Mouse (Mus musculus): ENCODE results near the gene Gm11639.
A peak's percentile ranks its signal among the peaks of the same experiment; 100 is the strongest.
"Not testable (repeated sequence)": the region's sequence is repeated elsewhere in the genome, so short reads cannot be mapped to it uniquely, and the experiment has no call there.

The Gm11639 gene

GRCm38 (mm10) chr11:105121792-105122191, 436.3 kb downstream of the Gm11639 start:
- DNase-seq, result not testable (repeated sequence)

GRCm38 (mm10) chr11:105123986-105124385, 438.5 kb downstream of the Gm11639 start:
- no peak for DNase-seq

GRCm38 (mm10) chr11:105125735-105126519, 440.4 kb downstream of the Gm11639 start, which contains the start of gene Mettl2:
Mettl2 (plus strand) TSS chr11:105126425.
- DNase-seq, result peak; percentile 84

GRCm38 (mm10) chr11:105126520-105127029, 441.1 kb downstream of the Gm11639 start:
- no peak for DNase-seq

GRCm38 (mm10) chr11:105135692-105136091, 450.2 kb downstream of the Gm11639 start:
- no peak for DNase-seq

GRCm38 (mm10) chr11:105137255-105137654, 451.7 kb downstream of the Gm11639 start:
- DNase-seq, result not testable (repeated sequence)

- not testable (repeated sequence) for DNase-seq
Measured at GRCm38 (mm10) chr11:105140512-105140911, 455.0 kb downstream of the Gm11639 start.

- no peak for DNase-seq
Measured at GRCm38 (mm10) chr11:105141115-105141514, 455.6 kb downstream of the Gm11639 start.

GRCm38 (mm10) chr11:105143564-105143963, 458.1 kb downstream of the Gm11639 start:
- DNase-seq, result no peak

- DNase-seq, result no peak
Measured at GRCm38 (mm10) chr11:105144084-105144483, 458.6 kb downstream of the Gm11639 start.

- no peak for DNase-seq
Measured at GRCm38 (mm10) chr11:105144508-105145210, 459.2 kb downstream of the Gm11639 start.

- DNase-seq, result no peak
Measured at GRCm38 (mm10) chr11:105145211-105145610, 459.7 kb downstream of the Gm11639 start.

- no peak for DNase-seq
Measured at GRCm38 (mm10) chr11:105146593-105146992, 461.1 kb downstream of the Gm11639 start, which contains the start of gene Gm10842. Gm10842 (plus strand) TSS chr11:105146893.

GRCm38 (mm10) chr11:105149353-105149752, 463.8 kb downstream of the Gm11639 start:
- no peak for DNase-seq

- no peak for DNase-seq
Measured at GRCm38 (mm10) chr11:105149766-105150165, 464.3 kb downstream of the Gm11639 start.

- no peak for DNase-seq
Measured at GRCm38 (mm10) chr11:105150691-105151090, 465.2 kb downstream of the Gm11639 start.

- no peak for DNase-seq
Measured at GRCm38 (mm10) chr11:105151226-105152016, 465.9 kb downstream of the Gm11639 start.

- DNase-seq, result no peak
Measured at GRCm38 (mm10) chr11:105152017-105152300, 466.5 kb downstream of the Gm11639 start.

GRCm38 (mm10) chr11:105152357-105152899, 466.9 kb downstream of the Gm11639 start:
- DNase-seq, result no peak

GRCm38 (mm10) chr11:105153068-105153833, 467.7 kb downstream of the Gm11639 start:
- no peak for DNase-seq

GRCm38 (mm10) chr11:105155915-105156314, 470.4 kb downstream of the Gm11639 start:
- DNase-seq, result no peak

GRCm38 (mm10) chr11:105156748-105157267, 471.3 kb downstream of the Gm11639 start:
- no peak for DNase-seq
